Mouse (Mus musculus) embryonic facial prominence, embryonic 14.5 days (tissue): ENCODE results near the gene Pibf1. TPM values are rescaled to one million over a fixed set of nuclear protein-coding genes. Genes with fewer than 3 reads are reported as not detected.

Experiments used
- ATAC-seq: fragments of 200-750 bp; cut with Nextera tagmentation; 2 replicates; pipeline ENCODE4 v1.8.0; 2017; ENCODE audit warnings: low read depth, moderate number of reproducible peaks, moderate TSS enrichment
- DNase-seq: peaks from one replicate; pipeline ENCODE4 v3.0.0-alpha.2; 2015; ENCODE audit warnings: low spot score
- H3K27ac ChIP-seq: fragments of 300-500 bp; sonication (generic); replicated peaks from 2 replicates; pipeline ENCODE4 v1.5.1; 2014; ENCODE audit warnings: low read depth, mild to moderate bottlenecking, low read length, moderate library complexity
- H3K27me3 ChIP-seq: fragments of 300-500 bp; sonication (generic); replicated peaks from 2 replicates; pipeline ENCODE4 v1.6.1; 2014; ENCODE audit warnings: low read length; ENCODE audit not compliant: control insufficient read depth, insufficient read depth
- H3K36me3 ChIP-seq: fragments of 300-500 bp; sonication (generic); 2 replicates; pipeline ENCODE4 v1.6.1; 2014; ENCODE audit warnings: low read length, mixed read lengths; ENCODE audit not compliant: control insufficient read depth, insufficient read depth
- H3K4me1 ChIP-seq: fragments of 300-500 bp; sonication (generic); 2 replicates; pipeline ENCODE4 v1.6.1; 2014; ENCODE audit warnings: antibody characterized with exemption, low read length; ENCODE audit not compliant: control insufficient read depth, insufficient read depth
- H3K4me2 ChIP-seq: fragments of 300-500 bp; sonication (generic); 2 replicates; pipeline ENCODE4 v1.6.1; 2014; ENCODE audit warnings: low read depth, mild to moderate bottlenecking, low read length, moderate library complexity, mixed read lengths
- H3K4me3 ChIP-seq: fragments of 300-500 bp; sonication (generic); 2 replicates; pipeline ENCODE4 v1.5.1; 2014; ENCODE audit warnings: low read depth, mild to moderate bottlenecking, low read length
- H3K9ac ChIP-seq: fragments of 300-500 bp; sonication (generic); 2 replicates; pipeline ENCODE4 v1.6.1; 2014; ENCODE audit warnings: low read depth, mild to moderate bottlenecking, low read length, moderate library complexity, mixed read lengths
- H3K9me3 ChIP-seq: fragments of 300-500 bp; sonication (generic); 2 replicates; pipeline ENCODE4 v1.6.1; 2016; ENCODE audit warnings: low read length; ENCODE audit not compliant: control insufficient read depth
- WGBS: fragments of 180-500 bp; shearing (Covaris S2); extraction: QIAGEN DNeasy Blood & Tissue Kit; methylation state at CpG from one replicate; pipeline ENCODE4 v1.1.7; 2014; 5-methylcytosine and 5-hydroxymethylcytosine counted together
- polyA plus RNA-seq: library from polyadenylated mRNA; unstranded; fragments of >200 nt; fragmentation: Nextera tagmentation; extraction: Ambion mirVana; gene quantifications from 2 replicates; pipeline ENCODE4 v1.2.1, GENCODE M21; 2014

The Pibf1 gene
- polyA plus RNA-seq, 1 experiment from 2014 or later, result 17.3 TPM

GRCm38 (mm10) chr14:99262026-99262425 lies 162.8 kb downstream of the Pibf1 start:
- no peak for DNase-seq
- Histone ChIP-seq H3K4me3 (no peak overlapping the region), H3K27me3 (no peaks in the 10 kb centered on the region), H3K4me1 (no peaks in the 10 kb centered on the region), H3K27ac (no peak overlapping the region), H3K36me3 (no peaks in the 10 kb centered on the region), H3K4me2 (no peak overlapping the region), H3K9me3 (no peaks in the 10 kb centered on the region), H3K9ac (no peak overlapping the region)
- no peak for ATAC-seq
- 92% methylated on average over 12 of the region's 12 CpGs for WGBS

GRCm38 (mm10) chr14:99263816-99264215 lies 164.6 kb downstream of the Pibf1 start:
- H3K27me3 ChIP-seq, result no peaks in the 10 kb centered on the region
- no peak overlapping the region for H3K4me2 ChIP-seq
- no peaks in the 10 kb centered on the region for H3K36me3 ChIP-seq
- no peaks in the 10 kb centered on the region for H3K9me3 ChIP-seq
- H3K27ac ChIP-seq, result no peak overlapping the region
- no peak for DNase-seq
- no peak overlapping the region for H3K9ac ChIP-seq
- H3K4me3 ChIP-seq, result no peak overlapping the region
- WGBS, result 93% methylated on average over 6 of the region's 6 CpGs
- no peaks in the 10 kb centered on the region for H3K4me1 ChIP-seq
- ATAC-seq, result no peak

- H3K9ac ChIP-seq, result no peak overlapping the region
- H3K27ac ChIP-seq, result no peak overlapping the region
- H3K4me2 ChIP-seq, result no peak overlapping the region
- 86% methylated on average over 14 of the region's 14 CpGs for WGBS
- no peaks in the 10 kb centered on the region for H3K9me3 ChIP-seq
- no peak overlapping the region for H3K4me3 ChIP-seq
- DNase-seq (no peak), ATAC-seq (no peak)
- no peaks in the 10 kb centered on the region for H3K4me1 ChIP-seq
- no peaks in the 10 kb centered on the region for H3K36me3 ChIP-seq
- H3K27me3 ChIP-seq, result no peaks in the 10 kb centered on the region
These were observed 166.6 kb downstream of the Pibf1 start for GRCm38 (mm10) chr14:99265791-99266190.

- no peak overlapping the region for H3K4me3 ChIP-seq
- no peak overlapping the region for H3K4me2 ChIP-seq
- DNase-seq, result no peak
- ATAC-seq, result no peak
- H3K4me1 ChIP-seq, result no peaks in the 10 kb centered on the region
- no peak overlapping the region for H3K27ac ChIP-seq
- H3K9ac ChIP-seq, result no peak overlapping the region
- 67% methylated on average over 5 of the region's 5 CpGs for WGBS
- no peaks in the 10 kb centered on the region for H3K36me3 ChIP-seq
- no peaks in the 10 kb centered on the region for H3K9me3 ChIP-seq
- no peaks in the 10 kb centered on the region for H3K27me3 ChIP-seq
These were observed 167.5 kb downstream of the Pibf1 start for GRCm38 (mm10) chr14:99266749-99267148.

GRCm38 (mm10) chr14:99274056-99274455 lies 174.8 kb downstream of the Pibf1 start:
- ATAC-seq, result no peak

GRCm38 (mm10) chr14:99275827-99276226 lies 176.6 kb downstream of the Pibf1 start:
- H3K9ac ChIP-seq, result no peak overlapping the region
- no peaks in the 10 kb centered on the region; the same call in 1 of the 2 replicates for H3K27me3 ChIP-seq
- no peak overlapping the region for H3K27ac ChIP-seq
- WGBS, result 49% methylated on average over 4 of the region's 4 CpGs
- H3K4me1 ChIP-seq, result no peaks in the 10 kb centered on the region
- H3K9me3 ChIP-seq, result no peaks in the 10 kb centered on the region
- no peak overlapping the region for H3K4me3 ChIP-seq
- H3K4me2 ChIP-seq, result no peak overlapping the region
- ATAC-seq, result no peak
- no peaks in the 10 kb centered on the region for H3K36me3 ChIP-seq
- DNase-seq, result no peak

More at GRCm38 (mm10) chr14:99274056-99274455, 174.8 kb downstream of the Pibf1 start:
- no peak overlapping the region for H3K27ac ChIP-seq
- H3K36me3 ChIP-seq, result no peaks in the 10 kb centered on the region
- 67% methylated on average over 2 of the region's 2 CpGs for WGBS
- DNase-seq, result no peak
- H3K4me3 ChIP-seq, result no peak overlapping the region
- no peaks in the 10 kb centered on the region for H3K27me3 ChIP-seq
- H3K9me3 ChIP-seq, result no peaks in the 10 kb centered on the region
- no peaks in the 10 kb centered on the region for H3K4me1 ChIP-seq
- H3K9ac ChIP-seq, result no peak overlapping the region
- H3K4me2 ChIP-seq, result no peak overlapping the region

GRCm38 (mm10) chr14:99278312-99278711 lies 179.1 kb downstream of the Pibf1 start:
- H3K27me3 ChIP-seq, result no peaks in the 10 kb centered on the region; the same call in 1 of the 2 replicates
- ATAC-seq (no peak), DNase-seq (no peak)
- H3K36me3 ChIP-seq, result no peaks in the 10 kb centered on the region
- no peak overlapping the region for H3K27ac ChIP-seq
- WGBS, result 31% methylated on average over 9 of the region's 9 CpGs
- H3K9ac ChIP-seq, result no peak overlapping the region
- H3K4me3 ChIP-seq, result no peak overlapping the region
- no peaks in the 10 kb centered on the region for H3K4me1 ChIP-seq
- H3K4me2 ChIP-seq, result no peak overlapping the region
- no peaks in the 10 kb centered on the region for H3K9me3 ChIP-seq

- Histone ChIP-seq H3K27me3 (no peaks in the 10 kb centered on the region; the same call in 1 of the 2 replicates), H3K9ac (no peak overlapping the region), H3K27ac (no peak overlapping the region), H3K4me1 (no peaks in the 10 kb centered on the region), H3K9me3 (no peaks in the 10 kb centered on the region), H3K4me2 (no peak overlapping the region), H3K36me3 (no peaks in the 10 kb centered on the region), H3K4me3 (no peak overlapping the region)
- DNase-seq (no peak), ATAC-seq (no peak)
- 55% methylated on average over 12 of the region's 12 CpGs for WGBS
These were observed 179.7 kb downstream of the Pibf1 start for GRCm38 (mm10) chr14:99278763-99279486.

GRCm38 (mm10) chr14:99280399-99280798 lies 181.2 kb downstream of the Pibf1 start:
- no peaks in the 10 kb centered on the region for H3K9me3 ChIP-seq
- no peak overlapping the region for H3K27ac ChIP-seq
- no peak for ATAC-seq
- WGBS, result 80% methylated on average over 5 of the region's 5 CpGs
- DNase-seq, result no peak
- H3K9ac ChIP-seq, result no peak overlapping the region
- H3K4me3 ChIP-seq, result no peak overlapping the region
- no peaks in the 10 kb centered on the region for H3K36me3 ChIP-seq
- no peak overlapping the region for H3K4me2 ChIP-seq
- H3K4me1 ChIP-seq, result no peaks in the 10 kb centered on the region
- H3K27me3 ChIP-seq, result no peaks in the 10 kb centered on the region; the same call in 1 of the 2 replicates
